Mouse (Mus musculus) regulatory T cell (primary cell): ENCODE data around the gene Lingo2.

Experiments used
- in situ Hi-C: fragments of 300-600 bp; cut with MboI, MseI; formaldehyde crosslinking; loops from one replicate; pipeline ENCODE4 v1.15.1; 2025; ENCODE audit warnings: high pct_unique_total_duplicates

The Lingo2 gene

DNA sequence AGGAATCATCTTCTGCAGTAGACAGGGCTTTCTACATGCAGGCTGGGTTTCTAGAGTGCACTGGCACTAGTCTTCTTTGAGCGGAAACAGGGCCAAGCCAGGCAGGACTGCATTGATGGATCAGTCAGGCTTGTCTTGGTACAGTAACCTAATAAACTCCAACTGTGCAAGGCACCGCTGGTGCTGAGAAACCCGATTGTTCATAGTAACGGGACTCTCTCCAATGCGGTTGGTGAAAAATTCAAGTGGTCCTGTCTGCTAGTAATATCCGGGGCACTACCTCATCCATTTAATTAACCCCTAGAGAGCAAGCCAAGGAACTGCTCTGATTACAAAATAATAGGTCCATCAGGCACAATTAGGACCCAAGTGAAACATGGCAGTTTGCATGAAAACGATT is 1106.4 kb downstream of the Lingo2 start:
- in situ Hi-C loops: no loop called here

DNA sequence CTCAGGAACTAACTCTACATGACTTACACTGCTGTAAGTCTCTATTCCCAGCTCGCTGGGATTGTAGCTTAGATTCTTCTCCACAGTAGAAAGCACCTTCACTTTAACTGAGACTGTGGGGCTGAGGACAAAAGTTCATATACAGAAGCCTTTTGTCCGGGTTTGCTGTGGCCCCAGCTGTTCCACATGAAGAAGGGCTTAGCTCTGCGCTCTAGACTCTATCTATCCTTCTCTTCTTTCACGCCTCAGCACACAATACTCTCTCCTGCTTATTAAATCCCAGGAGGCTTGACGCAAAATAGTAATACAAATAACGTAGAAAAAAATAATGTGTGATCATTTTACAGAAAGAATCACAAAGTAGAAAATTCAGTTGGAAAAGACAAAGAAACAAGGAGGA is 1107.0 kb downstream of the Lingo2 start:
- in situ Hi-C loops: no loop called here

GRCm38 (mm10) chr4:35823322-35823870 is 1128.2 kb downstream of the Lingo2 start:
- in situ Hi-C loops: no loop called here

- in situ Hi-C loops: no loop called here
Measured at GRCm38 (mm10) chr4:35820701-35821100, 1130.8 kb downstream of the Lingo2 start.

DNA sequence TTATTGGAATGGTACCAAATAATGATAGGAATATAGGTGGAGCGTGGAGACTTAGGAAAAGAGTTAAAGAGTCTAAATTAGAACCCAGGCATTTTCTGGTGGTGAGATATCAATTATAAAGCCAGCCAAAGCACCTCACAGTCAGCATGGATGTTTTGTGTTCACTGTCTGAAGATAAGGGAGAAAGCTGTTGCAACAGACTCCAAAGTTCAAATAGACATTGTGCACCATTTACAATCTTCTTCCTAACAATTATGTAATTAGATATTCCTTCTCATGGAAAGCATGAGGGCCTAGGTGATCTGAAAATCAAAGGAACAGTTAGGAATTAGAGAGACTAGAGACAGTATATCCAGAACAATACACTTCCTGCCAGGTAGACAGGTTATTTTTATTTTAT is 1136.8 kb downstream of the Lingo2 start:
- in situ Hi-C loops: no loop called here

DNA sequence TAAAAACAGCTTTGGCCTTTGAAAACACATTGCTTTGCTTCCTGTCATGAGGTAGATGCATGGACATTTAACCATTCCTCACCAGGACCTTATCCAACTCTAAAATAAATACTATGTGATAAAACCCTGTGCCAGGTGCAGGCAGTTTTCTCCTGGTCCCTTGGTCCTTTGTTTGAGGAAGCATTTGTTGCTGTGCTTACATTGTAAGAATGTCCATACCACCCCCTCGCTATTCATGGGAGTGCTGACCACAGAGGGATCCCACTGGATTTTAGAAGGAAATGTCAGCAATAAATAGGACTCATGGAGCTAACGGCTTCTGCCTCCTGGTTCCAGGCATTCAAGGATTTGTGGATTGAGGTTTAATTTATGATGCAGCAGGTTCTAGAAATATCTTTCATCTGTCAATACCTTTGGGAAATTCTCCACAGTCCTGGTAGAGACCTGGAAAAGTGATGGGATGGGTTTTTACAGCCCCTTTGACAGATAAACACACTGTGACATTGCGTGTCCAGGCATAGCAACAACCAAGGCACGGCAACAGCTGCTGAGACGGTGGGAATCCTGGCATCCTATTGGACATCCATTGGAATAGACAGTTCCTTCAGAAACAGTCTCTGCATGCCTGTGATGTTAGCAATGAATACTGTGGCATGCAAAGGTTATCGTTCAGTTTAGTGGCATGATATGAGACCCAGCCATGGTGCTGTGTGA is 1143.9 kb downstream of the Lingo2 start:
- in situ Hi-C loops: no loop called here

DNA sequence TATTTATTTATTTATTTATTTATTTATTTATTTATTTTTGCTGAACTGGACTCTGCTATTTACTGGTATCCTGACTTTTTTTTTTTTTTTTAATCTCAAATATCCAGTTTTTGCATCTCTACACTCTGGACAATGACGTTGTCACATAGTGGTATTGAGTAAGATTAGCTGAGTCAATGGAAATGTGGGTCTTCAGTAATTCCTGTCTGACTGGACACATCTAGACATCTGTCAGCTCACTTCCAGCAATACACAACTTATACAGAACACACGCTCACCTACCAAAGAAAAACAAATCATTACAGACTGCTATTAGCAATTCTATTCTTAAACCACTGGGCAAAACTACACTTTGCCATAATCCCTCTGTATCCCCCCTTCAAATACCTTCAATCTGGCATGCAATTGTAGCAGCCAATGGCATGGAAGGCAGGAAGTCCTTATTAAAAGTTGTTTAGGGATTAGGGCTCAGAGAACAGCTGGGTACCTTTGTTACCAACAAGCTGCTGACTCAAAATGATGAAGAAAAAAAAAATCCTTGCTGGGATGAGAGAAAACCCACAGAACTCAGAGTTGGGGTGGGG is 1144.6 kb downstream of the Lingo2 start:
- in situ Hi-C loops: no loop called here

DNA sequence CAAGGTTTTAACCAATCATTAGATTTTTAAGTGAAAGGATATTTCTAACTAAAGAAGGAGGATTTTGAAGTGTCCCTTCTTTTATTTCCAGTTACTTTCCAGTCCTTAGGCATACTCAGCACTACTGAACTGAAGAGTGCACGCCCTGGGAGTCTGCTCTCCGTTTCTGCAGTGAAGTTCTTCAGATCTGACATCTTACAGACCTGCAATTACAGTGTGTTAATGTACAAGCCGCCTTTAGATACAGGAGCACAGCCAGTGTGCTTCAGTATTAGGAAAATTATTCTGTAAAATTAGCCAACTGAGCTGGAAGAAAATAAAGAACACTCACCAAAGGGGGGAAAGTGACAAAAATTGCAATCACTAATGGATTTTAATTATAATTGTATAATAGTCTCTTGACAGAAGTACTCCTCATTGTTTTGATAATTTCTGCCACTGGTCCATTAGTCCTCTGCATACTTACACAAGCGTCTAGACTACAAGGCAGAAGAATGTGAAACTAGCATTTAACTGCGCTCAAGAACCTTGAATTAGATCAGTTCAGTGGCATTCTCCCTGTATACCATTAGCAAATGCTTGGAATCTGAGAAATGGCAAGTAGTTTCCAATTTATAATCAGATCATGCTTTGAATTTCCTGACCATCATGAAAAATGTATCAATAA is 1167.2 kb downstream of the Lingo2 start:
- in situ Hi-C loops: no loop called here

GRCm38 (mm10) chr4:35770810-35771209 is 1180.7 kb downstream of the Lingo2 start:
- in situ Hi-C loops: no loop called here

GRCm38 (mm10) chr4:35766905-35767304 is 1184.6 kb downstream of the Lingo2 start:
- in situ Hi-C loops: no loop called here

GRCm38 (mm10) chr4:35761181-35761580 is 1190.4 kb downstream of the Lingo2 start:
- in situ Hi-C loops: loop anchor here (5.0 kb wide), 1 partner anchor 746 kb away; no protein-coding TSS in a partner anchor

GRCm38 (mm10) chr4:35752121-35752860 is 1199.3 kb downstream of the Lingo2 start:
- in situ Hi-C loops: no loop called here

- in situ Hi-C loops: no loop called here
Measured at GRCm38 (mm10) chr4:35746693-35747092, 1204.9 kb downstream of the Lingo2 start.

GRCm38 (mm10) chr4:35724774-35725173 is 1226.8 kb downstream of the Lingo2 start:
- in situ Hi-C loops: no loop called here

DNA sequence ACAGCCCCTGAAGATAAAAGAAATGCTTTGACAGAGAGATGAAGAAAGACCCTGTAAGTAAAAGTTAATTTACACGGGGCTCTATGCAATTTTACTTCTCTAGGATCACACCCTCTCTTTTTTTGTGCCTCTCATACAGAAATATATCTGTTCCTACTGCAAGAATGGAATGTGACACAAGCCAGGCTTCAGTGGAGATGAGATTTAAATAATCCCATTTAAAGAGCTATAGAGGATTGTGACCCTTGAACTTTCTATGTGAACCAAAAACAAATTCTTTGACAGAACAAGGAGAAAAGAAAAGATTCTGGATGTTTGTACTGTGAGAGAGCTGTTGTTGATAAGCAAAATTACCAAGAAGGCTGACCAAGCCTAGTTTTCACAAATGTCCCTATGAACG is 1247.4 kb downstream of the Lingo2 start:
- in situ Hi-C loops: no loop called here

DNA sequence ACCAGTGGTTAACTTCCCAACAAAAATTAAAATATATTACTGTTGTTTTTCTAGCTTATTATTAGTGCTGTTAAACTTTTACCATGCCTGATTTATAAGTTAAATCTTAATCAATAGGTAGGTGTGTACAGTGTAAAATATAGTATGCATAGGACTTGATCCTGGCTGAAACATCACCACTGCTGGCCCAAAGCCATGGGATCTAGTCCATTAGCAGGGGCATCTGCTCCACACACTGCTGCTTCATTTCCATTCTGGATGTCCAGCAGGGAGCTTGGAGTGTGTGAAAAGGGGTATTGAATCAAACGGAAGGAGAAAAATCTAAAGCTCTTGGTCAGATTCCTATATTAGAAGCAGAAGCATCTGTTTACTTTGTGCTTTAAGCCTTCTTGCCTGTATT is 1248.9 kb downstream of the Lingo2 start:
- in situ Hi-C loops: no loop called here

DNA sequence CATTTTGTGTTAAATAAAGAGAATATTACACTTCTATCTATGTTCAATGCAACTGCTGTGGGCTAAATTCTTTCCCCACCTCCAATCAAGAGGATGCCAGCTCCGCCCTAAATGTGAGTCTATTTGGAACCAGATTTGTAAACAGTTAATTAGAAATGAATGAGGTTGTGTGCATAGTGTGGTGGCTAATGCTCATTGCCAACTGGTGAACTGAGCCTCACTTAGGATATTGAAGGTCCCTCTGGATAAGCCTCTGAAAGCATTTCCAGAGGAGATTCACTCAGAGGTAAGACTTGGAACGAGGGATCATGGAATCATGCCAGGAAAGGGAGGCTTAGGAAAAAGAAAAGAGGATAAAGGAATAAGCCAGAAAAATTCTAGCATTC is 1256.4 kb downstream of the Lingo2 start:
- in situ Hi-C loops: no loop called here

GRCm38 (mm10) chr4:35694360-35695136 is 1257.0 kb downstream of the Lingo2 start:
- in situ Hi-C loops: no loop called here

DNA sequence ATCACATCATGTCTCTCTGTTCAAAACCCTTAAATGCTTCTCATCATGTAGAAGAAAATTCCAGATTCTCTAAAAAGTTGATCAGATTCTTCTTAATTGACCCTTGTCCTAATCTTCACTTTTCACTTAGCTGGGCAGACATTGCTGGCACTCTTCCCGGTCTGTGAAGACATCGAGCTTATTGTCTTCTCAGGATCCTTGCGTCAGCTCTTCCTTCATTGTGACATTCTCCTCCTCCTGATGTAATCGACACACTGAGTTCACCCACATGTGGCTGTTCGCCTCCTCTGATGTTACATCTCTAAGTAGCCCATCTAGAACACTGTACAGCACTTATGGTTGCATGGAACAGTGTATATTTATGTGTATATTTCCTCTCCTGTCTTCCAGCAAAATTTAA is 1261.0 kb downstream of the Lingo2 start:
- in situ Hi-C loops: no loop called here

DNA sequence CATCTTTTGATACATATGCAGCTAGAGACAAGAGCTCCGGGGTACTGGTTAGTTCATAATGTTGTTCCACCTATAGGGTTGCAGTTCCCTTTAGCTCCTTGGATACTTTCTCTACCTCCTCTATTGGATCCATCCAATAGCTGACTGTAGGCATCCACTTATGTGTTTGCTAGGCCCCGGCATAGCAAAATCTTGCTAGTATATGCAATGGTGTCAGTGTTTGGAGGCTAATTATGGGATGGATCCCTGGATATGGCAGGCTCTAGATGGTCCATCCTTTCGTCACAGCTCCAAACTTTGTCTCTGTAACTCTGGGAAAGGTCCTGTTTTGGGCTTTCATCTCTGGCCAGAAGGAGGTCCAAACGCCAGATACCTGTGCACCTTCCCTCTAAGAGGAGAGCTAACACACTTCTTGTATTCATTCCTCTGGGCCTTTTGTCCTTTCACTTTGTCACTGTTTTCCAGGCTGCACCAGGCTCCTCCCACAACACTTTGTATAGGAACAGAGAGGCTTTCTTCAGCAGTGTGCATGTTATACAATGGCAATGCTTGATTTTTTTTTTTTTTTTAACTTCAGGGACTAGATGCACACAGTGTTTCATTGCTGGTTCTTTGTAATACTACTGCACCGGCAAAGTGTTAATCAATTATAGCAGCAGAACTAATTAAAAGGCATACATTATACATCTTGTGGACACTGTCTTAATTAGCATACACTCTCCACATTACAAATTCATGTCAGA is 1262.9 kb downstream of the Lingo2 start:
- in situ Hi-C loops: loop anchor here (10.0 kb wide), 1 partner anchor 114 kb away; no protein-coding TSS in a partner anchor
